Mouse (Mus musculus) ES-E14 (cell line): ENCODE results near the gene Fam174b.

Experiments
- CHD2 ChIP-seq: IDR thresholded peaks from 2 replicates; pipeline ENCODE4 v1.6.1; 2014; ENCODE audit warnings: mild to moderate bottlenecking, low read depth, low read length, inconsistent platforms
- HCFC1 ChIP-seq: IDR thresholded peaks from 2 replicates; pipeline ENCODE4 v1.6.1; 2012; ENCODE audit warnings: low read length, inconsistent platforms, borderline replicate concordance; ENCODE audit not compliant: insufficient read depth
- MAFK ChIP-seq: IDR thresholded peaks from 2 replicates; pipeline ENCODE4 v1.6.1; 2014; ENCODE audit warnings: mild to moderate bottlenecking, low read depth, low read length, inconsistent platforms; ENCODE audit not compliant: insufficient read depth
- ZC3H11A ChIP-seq: IDR thresholded peaks from 2 replicates; pipeline ENCODE4 v1.6.1; 2012; ENCODE audit warnings: low read depth, mild to moderate bottlenecking, inconsistent platforms, low read length, borderline replicate concordance
- ZNF384 ChIP-seq: IDR thresholded peaks from 2 replicates; pipeline ENCODE4 v1.6.1; 2012; ENCODE audit warnings: low read depth, low read length, inconsistent platforms

GRCm38 (mm10) chr7:73743144-73743543 is 3.0 kb downstream of the Fam174b start:
- TF ChIP-seq MAFK (no peak), ZNF384 (no peak), CHD2 (no peak), ZC3H11A (no peak), HCFC1 (no peak)
